Mouse (Mus musculus) small intestine, adult 2 months (tissue): ENCODE results near the gene Tbk1. TPM values are rescaled to one million over a fixed set of nuclear protein-coding genes. Genes with fewer than 3 reads are reported as not detected.
A peak's percentile ranks its signal among the peaks of the same experiment; 100 is the strongest.

Source experiments
- H3K27ac ChIP-seq: fragments of 200-500 bp; 2 replicates; pipeline ENCODE4 v1.5.1; 2012; ENCODE audit warnings: low read depth, low read length, control low read depth, inconsistent platforms; ENCODE audit not compliant: insufficient read depth
- H3K27me3 ChIP-seq: fragments of 200-500 bp; 2 replicates; pipeline ENCODE4 v1.6.1; 2012; ENCODE audit warnings: mild to moderate bottlenecking, moderate library complexity, low read length, inconsistent platforms; ENCODE audit not compliant: control insufficient read depth, insufficient read depth
- H3K36me3 ChIP-seq: fragments of 200-500 bp; 2 replicates; pipeline ENCODE4 v1.6.1; 2012; ENCODE audit warnings: mild to moderate bottlenecking, low read length, control low read depth, inconsistent platforms; ENCODE audit not compliant: control insufficient read depth, insufficient read depth
- H3K4me1 ChIP-seq: fragments of 200-500 bp; 2 replicates; pipeline ENCODE4 v1.6.1; 2012; ENCODE audit warnings: low read length, inconsistent platforms, mixed read lengths; ENCODE audit not compliant: control insufficient read depth, insufficient read depth, insufficient read length
- H3K4me3 ChIP-seq: fragments of 200-500 bp; 2 replicates; pipeline ENCODE4 v1.5.1; 2012; ENCODE audit warnings: low read depth, mild to moderate bottlenecking, control low read depth, inconsistent platforms, low read length, moderate library complexity
- CTCF ChIP-seq: fragments of 200-500 bp; IDR thresholded peaks from 2 replicates; pipeline ENCODE4 v1.5.1; 2012; ENCODE audit warnings: low read depth, mild to moderate bottlenecking, control low read depth, inconsistent platforms, low read length, moderate library complexity, mixed read lengths; ENCODE audit not compliant: insufficient replicate concordance, insufficient read length; ENCODE audit errors: extremely low read depth
- POLR2A ChIP-seq: fragments of 200-500 bp; IDR thresholded peaks from 2 replicates; pipeline ENCODE4 v1.6.1; 2012; ENCODE audit warnings: low read depth, mild to moderate bottlenecking, control low read depth, inconsistent platforms, low read length, moderate library complexity
- WGBS: fragments of 180-500 bp; shearing (Covaris S2); methylation state at CpG from one replicate; pipeline ENCODE4 v1.1.7; 2018; 5-methylcytosine and 5-hydroxymethylcytosine counted together
- polyA plus RNA-seq: library from polyadenylated mRNA; depleted of rRNA; stranded (reverse); fragments of >200 nt; gene quantifications from 2 replicates; pipeline ENCODE4 v1.2.3, GENCODE M21; 2012

The Tbk1 gene
- polyA plus RNA-seq, 1 experiment = 10.2 TPM

- Histone ChIP-seq H3K27ac (peak overlapping the region; percentile 18; the same call in 1 of the 2 replicates), H3K36me3 (peaks cover 16% of the 10 kb centered on the region), H3K27me3 (no peaks in the 10 kb centered on the region), H3K4me1 (no peaks in the 10 kb centered on the region), H3K4me3 (peak overlapping the region; percentile 13; the same call in 1 of the 2 replicates)
- 86% methylated on average over 14 of the region's 14 CpGs for WGBS
- TF ChIP-seq POLR2A (no peak), CTCF (no peak)
These were observed 4.5 kb upstream of the Tbk1 start for GRCm38 (mm10) chr10:121591106-121591505.

- H3K4me1 ChIP-seq = peaks cover 16% of the 10 kb centered on the region; the same call in 1 of the 2 replicates
- peak overlapping the region; percentile 93 for H3K27ac ChIP-seq
- no peaks in the 10 kb centered on the region for H3K27me3 ChIP-seq
- H3K4me3 ChIP-seq = peak overlapping the region; percentile 86
- 45% methylated on average over 6 of the region's 6 CpGs for WGBS
- no peak for TF ChIP-seq POLR2A
- no peak for TF ChIP-seq CTCF
- H3K36me3 ChIP-seq = peaks cover 24% of the 10 kb centered on the region
These were observed 819 bp upstream of the Tbk1 start for GRCm38 (mm10) chr10:121587371-121587840.

DNA sequence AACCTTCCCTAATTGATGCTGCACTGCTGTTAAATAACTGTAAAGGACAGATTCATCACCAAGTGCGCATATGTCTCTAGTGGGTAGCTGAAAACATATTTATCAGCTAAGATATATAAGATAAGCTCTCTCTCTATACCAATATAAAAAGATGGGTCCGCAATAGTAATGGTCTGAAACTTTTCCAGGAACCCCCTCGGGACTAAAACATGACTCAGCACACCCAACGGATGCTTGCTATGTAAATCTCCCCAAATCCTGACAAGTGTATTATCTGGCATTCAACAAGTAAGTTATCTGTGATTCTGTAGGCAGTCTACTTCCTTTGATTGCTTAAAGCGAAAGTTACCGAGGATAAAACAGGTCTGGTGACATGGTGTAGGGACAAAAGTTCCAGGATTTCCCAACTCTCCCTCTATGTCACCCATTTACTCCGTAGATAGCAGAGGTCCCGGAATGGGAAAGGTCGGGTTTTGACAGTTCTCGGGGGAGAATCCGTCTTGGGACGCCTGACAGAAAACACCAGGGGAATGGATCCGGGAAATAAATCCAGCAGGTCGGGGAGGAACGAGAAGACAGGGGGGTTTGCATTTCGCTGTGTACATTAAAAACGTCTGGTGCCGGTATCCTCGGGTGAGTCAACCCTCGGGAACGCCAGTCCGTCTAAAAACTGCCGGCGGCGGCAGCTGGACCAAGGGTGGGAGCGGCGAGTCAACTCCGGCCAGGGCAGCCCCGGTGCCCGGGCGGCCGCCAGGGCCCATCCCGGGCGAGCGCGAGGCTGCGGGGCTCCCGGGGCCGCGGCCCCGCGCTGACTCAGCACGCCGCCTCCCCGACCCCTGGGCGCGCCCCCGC, 570 bp downstream of the Tbk1 start:
- 0 out of 2 replicates have a peak, but pooled peaks have one; percentile 6 for TF ChIP-seq CTCF
- TF ChIP-seq POLR2A = no peak
- Histone ChIP-seq H3K36me3 (peaks cover 32% of the 10 kb centered on the region), H3K27ac (peak overlapping the region; percentile 98), H3K4me1 (peaks cover 24% of the 10 kb centered on the region), H3K4me3 (peak overlapping the region; percentile 86), H3K27me3 (no peaks in the 10 kb centered on the region)
- under 1% methylated on average over 48 of the region's 48 CpGs for WGBS

GRCm38 (mm10) chr10:121585056-121585790, 1.4 kb downstream of the Tbk1 start:
- peak overlapping the region; percentile 56 for H3K4me3 ChIP-seq
- peaks cover 32% of the 10 kb centered on the region for H3K36me3 ChIP-seq
- H3K4me1 ChIP-seq = peaks cover 29% of the 10 kb centered on the region
- no peak for TF ChIP-seq CTCF
- no peak for TF ChIP-seq POLR2A
- 35% methylated on average over 20 of the region's 20 CpGs for WGBS
- peak overlapping the region; percentile 98 for H3K27ac ChIP-seq
- no peaks in the 10 kb centered on the region for H3K27me3 ChIP-seq

DNA sequence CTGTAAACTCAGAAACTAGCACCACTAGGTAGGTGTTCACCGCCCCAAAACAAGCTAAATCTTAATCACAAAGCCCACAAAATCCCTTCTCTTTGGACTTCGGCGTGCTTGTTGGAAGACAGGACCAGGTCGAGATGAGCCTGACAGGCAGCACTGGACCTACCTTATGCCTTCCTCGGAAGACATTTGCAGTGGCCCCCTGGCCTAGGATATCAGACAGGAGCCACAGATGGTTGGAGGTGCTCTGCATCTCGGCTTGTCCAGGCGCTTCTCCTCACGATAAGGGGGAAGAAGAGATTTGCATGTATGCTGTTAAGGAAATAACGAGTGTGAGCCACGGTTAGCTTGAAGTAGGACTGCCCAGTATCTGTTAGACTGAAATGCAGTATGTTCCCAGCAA, 2.6 kb downstream of the Tbk1 start:
- H3K36me3 ChIP-seq = peaks cover 29% of the 10 kb centered on the region
- no peak for TF ChIP-seq POLR2A
- no peak for TF ChIP-seq CTCF
- no peak overlapping the region for H3K27ac ChIP-seq
- 92% methylated on average over 10 of the region's 10 CpGs for WGBS
- no peaks in the 10 kb centered on the region for H3K27me3 ChIP-seq
- no peak overlapping the region for H3K4me3 ChIP-seq
- H3K4me1 ChIP-seq = peaks cover 30% of the 10 kb centered on the region

- Histone ChIP-seq H3K36me3 (peaks cover 33% of the 10 kb centered on the region), H3K4me3 (no peak overlapping the region), H3K27me3 (no peaks in the 10 kb centered on the region), H3K27ac (peak overlapping the region; percentile 68), H3K4me1 (peaks cover 30% of the 10 kb centered on the region)
- 82% methylated on average over 12 of the region's 12 CpGs for WGBS
- TF ChIP-seq CTCF (no peak), POLR2A (no peak)
These were observed 3.6 kb downstream of the Tbk1 start for GRCm38 (mm10) chr10:121583016-121583415.
